Mouse (Mus musculus): Measurements from ENCODE around the gene Btbd11. TPM values are rescaled to one million over a fixed set of nuclear protein-coding genes. Genes with fewer than 3 reads are reported as not detected.

Gene Btbd11
- polyA plus RNA-seq, 1 experiment from 2014 or later: 19.4 TPM

- H3K9me3 ChIP-seq (ENCODE audit: control insufficient read depth, low read length): no peaks in the 10 kb centered on the region
- H3K4me1 ChIP-seq (ENCODE audit: control insufficient read depth, insufficient read depth, low read length): peaks cover 9% of the 10 kb centered on the region; the same call in 1 of the 2 replicates
- DNase-seq: no peak
- no peak overlapping the region for H3K9ac ChIP-seq (replicated peaks; ENCODE audit: low read length)
- no peak for ATAC-seq (ENCODE audit: low FRiP score, low TSS enrichment)
- H3K4me2 ChIP-seq (ENCODE audit: low read length): no peak overlapping the region
- no peak overlapping the region for H3K27ac ChIP-seq (replicated peaks; ENCODE audit: low read depth, low read length)
- H3K27me3 ChIP-seq (ENCODE audit: control insufficient read depth, insufficient read depth, low read length): no peaks in the 10 kb centered on the region
- no peak overlapping the region for H3K4me3 ChIP-seq (replicated peaks; ENCODE audit: low read depth, low read length)
- 88% methylated on average over 6 of the region's 6 CpGs for WGBS
- H3K36me3 ChIP-seq (ENCODE audit: control insufficient read depth, insufficient read depth, low read length): no peaks in the 10 kb centered on the region
Observed at GRCm38 (mm10) chr10:85621067-85621466, 234.5 kb downstream of the Btbd11 start.

DNA sequence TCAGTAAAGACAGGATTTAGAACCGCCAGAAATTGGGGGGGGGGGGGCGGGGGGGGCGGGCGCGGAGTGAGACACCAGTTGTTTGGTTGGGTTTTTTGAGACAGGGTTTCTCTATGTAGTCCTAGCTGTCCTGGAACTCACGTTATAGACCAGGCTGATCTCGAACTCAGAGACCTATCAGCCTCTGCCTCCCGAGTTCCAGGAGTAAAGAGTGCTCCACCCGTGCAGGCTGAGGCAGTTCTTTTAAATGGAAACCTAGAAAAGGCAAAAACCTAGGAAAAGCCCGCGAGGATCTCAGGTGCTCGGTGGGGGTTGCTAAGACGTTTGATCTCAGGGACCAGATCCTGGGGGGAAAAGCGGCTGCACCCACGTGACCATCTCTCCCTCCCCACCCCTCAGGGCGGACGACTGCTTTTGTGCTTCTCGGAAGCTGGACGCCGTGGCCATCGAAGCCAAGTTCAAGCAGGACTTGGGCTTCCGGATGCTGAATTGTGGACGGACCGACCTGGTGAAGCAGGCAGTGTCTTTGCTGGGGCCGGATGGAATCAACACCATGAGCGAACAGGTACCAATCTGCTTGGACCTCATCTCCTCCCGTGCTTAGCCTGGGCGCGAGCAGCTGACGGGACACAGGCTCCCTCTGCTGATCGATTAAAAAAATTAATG, 238.0 kb downstream of the Btbd11 start:
- WGBS: 2% methylated on average over 31 of the region's 31 CpGs
- Histone ChIP-seq H3K27me3 (ENCODE audit: control insufficient read depth, insufficient read depth, low read length) (no peaks in the 10 kb centered on the region), H3K4me2 (ENCODE audit: low read length) (peak overlapping the region; percentile 61), H3K27ac (replicated peaks; ENCODE audit: low read depth, low read length) (peak overlapping the region; percentile 42; the same call in 1 of the 2 replicates), H3K9ac (replicated peaks; ENCODE audit: low read length) (peak overlapping the region; percentile 36; the same call in 1 of the 2 replicates), H3K36me3 (ENCODE audit: control insufficient read depth, insufficient read depth, low read length) (no peaks in the 10 kb centered on the region), H3K4me1 (ENCODE audit: control insufficient read depth, insufficient read depth, low read length) (no peaks in the 10 kb centered on the region), H3K9me3 (ENCODE audit: control insufficient read depth, low read length) (no peaks in the 10 kb centered on the region), H3K4me3 (replicated peaks; ENCODE audit: low read depth, low read length) (peak overlapping the region; percentile 37)
- DNase-seq (peak; percentile 85), ATAC-seq (ENCODE audit: low FRiP score, low TSS enrichment) (peak; percentile 83)

GRCm38 (mm10) chr10:85625170-85625686, 238.6 kb downstream of the Btbd11 start:
- Histone ChIP-seq H3K27me3 (ENCODE audit: control insufficient read depth, insufficient read depth, low read length) (no peaks in the 10 kb centered on the region), H3K9me3 (ENCODE audit: control insufficient read depth, low read length) (no peaks in the 10 kb centered on the region), H3K4me2 (ENCODE audit: low read length) (peak overlapping the region; percentile 61), H3K4me3 (replicated peaks; ENCODE audit: low read depth, low read length) (peak overlapping the region; percentile 37; the same call in 1 of the 2 replicates), H3K27ac (replicated peaks; ENCODE audit: low read depth, low read length) (no peak overlapping the region), H3K4me1 (ENCODE audit: control insufficient read depth, insufficient read depth, low read length) (no peaks in the 10 kb centered on the region), H3K9ac (replicated peaks; ENCODE audit: low read length) (no peak overlapping the region), H3K36me3 (ENCODE audit: control insufficient read depth, insufficient read depth, low read length) (no peaks in the 10 kb centered on the region)
- 62% methylated on average over 4 of the region's 4 CpGs for WGBS
- ATAC-seq (ENCODE audit: low FRiP score, low TSS enrichment): no peak
- no peak for DNase-seq

DNA sequence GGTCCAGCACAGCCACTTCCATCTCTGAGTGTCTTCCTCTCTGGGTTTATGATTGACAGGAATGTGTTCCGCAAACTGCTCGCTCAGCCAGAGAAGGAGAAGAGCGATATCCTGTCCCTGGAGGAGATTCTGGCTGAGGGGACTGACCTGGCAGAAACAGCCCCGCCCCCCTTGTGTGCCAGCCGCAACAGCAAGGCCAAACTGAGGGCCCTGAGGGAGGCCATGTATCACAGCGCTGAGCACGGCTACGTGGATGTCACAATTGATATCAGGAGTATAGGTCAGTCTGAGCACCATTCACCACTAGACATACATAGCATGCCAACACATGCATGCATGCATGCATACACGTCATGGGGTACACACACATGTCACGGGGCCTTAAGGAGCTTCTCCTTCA, 245.4 kb downstream of the Btbd11 start:
- H3K4me1 ChIP-seq (ENCODE audit: control insufficient read depth, insufficient read depth, low read length): no peaks in the 10 kb centered on the region
- H3K36me3 ChIP-seq (ENCODE audit: control insufficient read depth, insufficient read depth, low read length): 0 out of 2 replicates have a peak, but pooled peaks cover 4% of the 10 kb centered on the region
- no peak overlapping the region for H3K4me3 ChIP-seq (replicated peaks; ENCODE audit: low read depth, low read length)
- WGBS: 84% methylated on average over 10 of the region's 10 CpGs
- no peaks in the 10 kb centered on the region for H3K9me3 ChIP-seq (ENCODE audit: control insufficient read depth, low read length)
- no peaks in the 10 kb centered on the region for H3K27me3 ChIP-seq (ENCODE audit: control insufficient read depth, insufficient read depth, low read length)
- DNase-seq (no peak), ATAC-seq (ENCODE audit: low FRiP score, low TSS enrichment) (no peak)
- H3K4me2 ChIP-seq (ENCODE audit: low read length): no peak overlapping the region
- H3K9ac ChIP-seq (replicated peaks; ENCODE audit: low read length): no peak overlapping the region
- no peak overlapping the region for H3K27ac ChIP-seq (replicated peaks; ENCODE audit: low read depth, low read length)

- 90% methylated on average over 10 of the region's 10 CpGs for WGBS
- H3K4me2 ChIP-seq (ENCODE audit: low read length): no peak overlapping the region
Observed at GRCm38 (mm10) chr10:85633577-85633976, 247.0 kb downstream of the Btbd11 start.

GRCm38 (mm10) chr10:85637580-85637979, 251.0 kb downstream of the Btbd11 start:
- Histone ChIP-seq H3K4me1 (ENCODE audit: control insufficient read depth, insufficient read depth, low read length) (no peaks in the 10 kb centered on the region), H3K4me3 (replicated peaks; ENCODE audit: low read depth, low read length) (no peak overlapping the region), H3K4me2 (ENCODE audit: low read length) (no peak overlapping the region), H3K9ac (replicated peaks; ENCODE audit: low read length) (no peak overlapping the region), H3K27me3 (ENCODE audit: control insufficient read depth, insufficient read depth, low read length) (no peaks in the 10 kb centered on the region), H3K36me3 (ENCODE audit: control insufficient read depth, insufficient read depth, low read length) (no peaks in the 10 kb centered on the region), H3K9me3 (ENCODE audit: control insufficient read depth, low read length) (no peaks in the 10 kb centered on the region), H3K27ac (replicated peaks; ENCODE audit: low read depth, low read length) (no peak overlapping the region)
- 62% methylated on average over 7 of the region's 7 CpGs for WGBS
- ATAC-seq (ENCODE audit: low FRiP score, low TSS enrichment): no peak
- DNase-seq: no peak

More at GRCm38 (mm10) chr10:85633577-85633976, 247.0 kb downstream of the Btbd11 start:
- no peak overlapping the region for H3K9ac ChIP-seq (replicated peaks; ENCODE audit: low read length)
- ATAC-seq (ENCODE audit: low FRiP score, low TSS enrichment) (no peak), DNase-seq (no peak)
- H3K36me3 ChIP-seq (ENCODE audit: control insufficient read depth, insufficient read depth, low read length): 0 out of 2 replicates have a peak, but pooled peaks cover 4% of the 10 kb centered on the region
- no peak overlapping the region for H3K4me3 ChIP-seq (replicated peaks; ENCODE audit: low read depth, low read length)
- H3K9me3 ChIP-seq (ENCODE audit: control insufficient read depth, low read length): no peaks in the 10 kb centered on the region
- no peaks in the 10 kb centered on the region for H3K27me3 ChIP-seq (ENCODE audit: control insufficient read depth, insufficient read depth, low read length)
- H3K27ac ChIP-seq (replicated peaks; ENCODE audit: low read depth, low read length): no peak overlapping the region
- H3K4me1 ChIP-seq (ENCODE audit: control insufficient read depth, insufficient read depth, low read length): no peaks in the 10 kb centered on the region

- H3K9ac ChIP-seq (replicated peaks; ENCODE audit: low read length): no peak overlapping the region
- H3K27me3 ChIP-seq (ENCODE audit: control insufficient read depth, insufficient read depth, low read length): no peaks in the 10 kb centered on the region
- no peaks in the 10 kb centered on the region for H3K9me3 ChIP-seq (ENCODE audit: control insufficient read depth, low read length)
- no peak overlapping the region for H3K4me2 ChIP-seq (ENCODE audit: low read length)
- H3K4me3 ChIP-seq (replicated peaks; ENCODE audit: low read depth, low read length): no peak overlapping the region
- no peak overlapping the region for H3K27ac ChIP-seq (replicated peaks; ENCODE audit: low read depth, low read length)
- 76% methylated on average over 5 of the region's 5 CpGs for WGBS
- ATAC-seq (ENCODE audit: low FRiP score, low TSS enrichment) (no peak), DNase-seq (no peak)
- H3K36me3 ChIP-seq (ENCODE audit: control insufficient read depth, insufficient read depth, low read length): no peaks in the 10 kb centered on the region
- no peaks in the 10 kb centered on the region for H3K4me1 ChIP-seq (ENCODE audit: control insufficient read depth, insufficient read depth, low read length)
Observed at GRCm38 (mm10) chr10:85638141-85638540, 251.5 kb downstream of the Btbd11 start.

DNA sequence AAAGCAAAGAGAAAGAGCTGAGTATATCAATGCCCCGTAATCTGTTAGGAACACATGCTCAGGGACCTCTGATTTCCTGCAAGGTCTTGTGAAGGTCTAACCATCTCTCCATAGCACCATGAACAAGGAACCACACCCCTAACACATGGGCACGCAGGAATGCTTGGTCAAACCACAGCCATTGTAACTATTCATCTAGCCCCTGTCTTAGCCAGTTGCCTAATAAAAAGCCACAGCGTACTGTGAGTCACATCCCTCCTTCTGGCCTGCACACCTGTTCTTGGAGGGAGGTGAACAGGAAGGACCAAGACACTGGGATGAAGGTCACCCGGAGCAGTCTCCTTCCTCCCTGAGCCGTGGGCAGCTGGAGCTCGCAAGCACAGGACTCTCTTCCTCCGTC, 253.0 kb downstream of the Btbd11 start:
- WGBS: 94% methylated on average over 7 of the region's 7 CpGs
- H3K4me1 ChIP-seq (ENCODE audit: control insufficient read depth, insufficient read depth, low read length): no peaks in the 10 kb centered on the region
- DNase-seq: no peak
- H3K27ac ChIP-seq (replicated peaks; ENCODE audit: low read depth, low read length): no peak overlapping the region
- H3K9me3 ChIP-seq (ENCODE audit: control insufficient read depth, low read length): no peaks in the 10 kb centered on the region
- H3K9ac ChIP-seq (replicated peaks; ENCODE audit: low read length): no peak overlapping the region
- no peak overlapping the region for H3K4me3 ChIP-seq (replicated peaks; ENCODE audit: low read depth, low read length)
- no peaks in the 10 kb centered on the region for H3K27me3 ChIP-seq (ENCODE audit: control insufficient read depth, insufficient read depth, low read length)
- H3K4me2 ChIP-seq (ENCODE audit: low read length): no peak overlapping the region
- no peaks in the 10 kb centered on the region for H3K36me3 ChIP-seq (ENCODE audit: control insufficient read depth, insufficient read depth, low read length)
- ATAC-seq (ENCODE audit: low FRiP score, low TSS enrichment): no peak

GRCm38 (mm10) chr10:85640408-85640807, 253.8 kb downstream of the Btbd11 start:
- Histone ChIP-seq H3K9ac (replicated peaks; ENCODE audit: low read length) (no peak overlapping the region), H3K9me3 (ENCODE audit: control insufficient read depth, low read length) (no peaks in the 10 kb centered on the region), H3K36me3 (ENCODE audit: control insufficient read depth, insufficient read depth, low read length) (no peaks in the 10 kb centered on the region), H3K4me3 (replicated peaks; ENCODE audit: low read depth, low read length) (no peak overlapping the region), H3K27me3 (ENCODE audit: control insufficient read depth, insufficient read depth, low read length) (no peaks in the 10 kb centered on the region), H3K27ac (replicated peaks; ENCODE audit: low read depth, low read length) (no peak overlapping the region), H3K4me1 (ENCODE audit: control insufficient read depth, insufficient read depth, low read length) (no peaks in the 10 kb centered on the region), H3K4me2 (ENCODE audit: low read length) (no peak overlapping the region)
- ATAC-seq (ENCODE audit: low FRiP score, low TSS enrichment) (no peak), DNase-seq (no peak)
- whole genome bisulfite sequencing: 68% methylated on average over 8 of the region's 8 CpGs

Measured in midbrain, embryonic 14.5 days (tissue).